Mouse (Mus musculus) CD4-positive helper T cell, adult 2 months (primary cell): ENCODE measurements around the gene Syt2.

Source experiments
- DNase-seq: peaks from one replicate; pipeline ENCODE4 v3.0.0-alpha.2; 2012; ENCODE audit warnings: low read depth, missing footprints, low spot score

The Syt2 gene

GRCm38 (mm10) chr1:134741946-134742661 is 95.6 kb downstream of the Syt2 start:
- no peak for DNase-seq

GRCm38 (mm10) chr1:134745648-134746047 is 99.2 kb downstream of the Syt2 start:
- peak; percentile 33 for DNase-seq

- DNase-seq, result peak; percentile 71
Measured at GRCm38 (mm10) chr1:134747236-134748174, 101.0 kb downstream of the Syt2 start.

GRCm38 (mm10) chr1:134749889-134750288 is 103.4 kb downstream of the Syt2 start:
- no peak for DNase-seq

- no peak for DNase-seq
Measured at GRCm38 (mm10) chr1:134752447-134752846, 106.0 kb downstream of the Syt2 start.

GRCm38 (mm10) chr1:134753751-134754630 is 107.5 kb downstream of the Syt2 start:
- DNase-seq, result no peak

GRCm38 (mm10) chr1:134754818-134755217 is 108.3 kb downstream of the Syt2 start:
- no peak for DNase-seq

GRCm38 (mm10) chr1:134755548-134756189 is 109.2 kb downstream of the Syt2 start:
- DNase-seq, result no peak

GRCm38 (mm10) chr1:134756190-134756873 is 109.9 kb downstream of the Syt2 start:
- no peak for DNase-seq

- DNase-seq, result no peak
Measured at GRCm38 (mm10) chr1:134757230-134757629, 110.8 kb downstream of the Syt2 start.

- DNase-seq, result no peak
Measured at GRCm38 (mm10) chr1:134759133-134759532, 112.7 kb downstream of the Syt2 start.

GRCm38 (mm10) chr1:134760642-134761041 is 114.2 kb downstream of the Syt2 start:
- DNase-seq, result no peak

- DNase-seq, result no peak
Measured at GRCm38 (mm10) chr1:134761534-134761933, 115.1 kb downstream of the Syt2 start.

- DNase-seq, result no peak
Measured at GRCm38 (mm10) chr1:134763250-134763649, 116.8 kb downstream of the Syt2 start.

GRCm38 (mm10) chr1:134763776-134764438 is 117.4 kb downstream of the Syt2 start:
- DNase-seq, result no peak

- DNase-seq, result no peak
Measured at GRCm38 (mm10) chr1:134764831-134765458, 118.5 kb downstream of the Syt2 start.

- DNase-seq, result no peak
Measured at GRCm38 (mm10) chr1:134766448-134766847, 120.0 kb downstream of the Syt2 start.

GRCm38 (mm10) chr1:134770312-134770711 is 123.8 kb downstream of the Syt2 start:
- no peak for DNase-seq

GRCm38 (mm10) chr1:134771353-134771752 is 124.9 kb downstream of the Syt2 start:
- DNase-seq, result no peak
